Mouse (Mus musculus) embryonic facial prominence, embryonic 14.5 days (tissue): ENCODE results near the gene 4933415F23Rik. TPM values are rescaled to one million over a fixed set of nuclear protein-coding genes. Genes with fewer than 3 reads are reported as not detected.

ENCODE experiments used
- ATAC-seq: fragments of 200-750 bp; cut with Nextera tagmentation; 2 replicates; pipeline ENCODE4 v1.8.0; 2017; ENCODE audit warnings: low read depth, moderate number of reproducible peaks, moderate TSS enrichment
- DNase-seq: peaks from one replicate; pipeline ENCODE4 v3.0.0-alpha.2; 2015; ENCODE audit warnings: low spot score
- H3K27ac ChIP-seq: fragments of 300-500 bp; sonication (generic); replicated peaks from 2 replicates; pipeline ENCODE4 v1.5.1; 2014; ENCODE audit warnings: low read depth, mild to moderate bottlenecking, low read length, moderate library complexity
- H3K27me3 ChIP-seq: fragments of 300-500 bp; sonication (generic); replicated peaks from 2 replicates; pipeline ENCODE4 v1.6.1; 2014; ENCODE audit warnings: low read length; ENCODE audit not compliant: control insufficient read depth, insufficient read depth
- H3K36me3 ChIP-seq: fragments of 300-500 bp; sonication (generic); 2 replicates; pipeline ENCODE4 v1.6.1; 2014; ENCODE audit warnings: low read length, mixed read lengths; ENCODE audit not compliant: control insufficient read depth, insufficient read depth
- H3K4me1 ChIP-seq: fragments of 300-500 bp; sonication (generic); 2 replicates; pipeline ENCODE4 v1.6.1; 2014; ENCODE audit warnings: antibody characterized with exemption, low read length; ENCODE audit not compliant: control insufficient read depth, insufficient read depth
- H3K4me2 ChIP-seq: fragments of 300-500 bp; sonication (generic); 2 replicates; pipeline ENCODE4 v1.6.1; 2014; ENCODE audit warnings: low read depth, mild to moderate bottlenecking, low read length, moderate library complexity, mixed read lengths
- H3K4me3 ChIP-seq: fragments of 300-500 bp; sonication (generic); 2 replicates; pipeline ENCODE4 v1.5.1; 2014; ENCODE audit warnings: low read depth, mild to moderate bottlenecking, low read length
- H3K9ac ChIP-seq: fragments of 300-500 bp; sonication (generic); 2 replicates; pipeline ENCODE4 v1.6.1; 2014; ENCODE audit warnings: low read depth, mild to moderate bottlenecking, low read length, moderate library complexity, mixed read lengths
- H3K9me3 ChIP-seq: fragments of 300-500 bp; sonication (generic); 2 replicates; pipeline ENCODE4 v1.6.1; 2016; ENCODE audit warnings: low read length; ENCODE audit not compliant: control insufficient read depth
- WGBS: fragments of 180-500 bp; shearing (Covaris S2); extraction: QIAGEN DNeasy Blood & Tissue Kit; methylation state at CpG from one replicate; pipeline ENCODE4 v1.1.7; 2014; 5-methylcytosine and 5-hydroxymethylcytosine counted together
- polyA plus RNA-seq: library from polyadenylated mRNA; unstranded; fragments of >200 nt; fragmentation: Nextera tagmentation; extraction: Ambion mirVana; gene quantifications from 2 replicates; pipeline ENCODE4 v1.2.1, GENCODE M21; 2014

Gene 4933415F23Rik
- polyA plus RNA-seq, 1 experiment from 2014 or later: 0.13 TPM

- Histone ChIP-seq H3K4me2 (no peak overlapping the region), H3K36me3 (no peaks in the 10 kb centered on the region), H3K9ac (no peak overlapping the region), H3K4me3 (no peak overlapping the region), H3K27ac (no peak overlapping the region), H3K27me3 (no peaks in the 10 kb centered on the region), H3K9me3 (no peaks in the 10 kb centered on the region), H3K4me1 (no peaks in the 10 kb centered on the region)
- ATAC-seq (no peak), DNase-seq (no peak)
- 97% methylated on average over 1 of the region's 1 CpGs for WGBS
These were observed 7.1 kb upstream of the 4933415F23Rik start for GRCm38 (mm10) chr1:23109191-23109590.

GRCm38 (mm10) chr1:23102881-23103280 is 828 bp upstream of the 4933415F23Rik start:
- no peak for ATAC-seq
- Histone ChIP-seq H3K4me1 (no peaks in the 10 kb centered on the region), H3K27ac (no peak overlapping the region), H3K36me3 (no peaks in the 10 kb centered on the region), H3K27me3 (no peaks in the 10 kb centered on the region), H3K9me3 (no peaks in the 10 kb centered on the region), H3K4me3 (no peak overlapping the region), H3K4me2 (no peak overlapping the region), H3K9ac (no peak overlapping the region)
- WGBS: 69% methylated on average over 4 of the region's 4 CpGs
- DNase-seq: no peak

GRCm38 (mm10) chr1:23099791-23100190 is 2.3 kb downstream of the 4933415F23Rik start:
- no peaks in the 10 kb centered on the region for H3K9me3 ChIP-seq
- H3K27ac ChIP-seq: no peak overlapping the region
- H3K36me3 ChIP-seq: no peaks in the 10 kb centered on the region
- no peak for ATAC-seq
- DNase-seq: peak; percentile 5
- no peaks in the 10 kb centered on the region for H3K4me1 ChIP-seq
- H3K27me3 ChIP-seq: no peaks in the 10 kb centered on the region
- H3K4me2 ChIP-seq: no peak overlapping the region
- H3K4me3 ChIP-seq: no peak overlapping the region
- 62% methylated on average over 1 of the region's 1 CpGs for WGBS
- H3K9ac ChIP-seq: no peak overlapping the region

GRCm38 (mm10) chr1:23098451-23098850 is 3.6 kb downstream of the 4933415F23Rik start:
- H3K9me3 ChIP-seq: no peaks in the 10 kb centered on the region
- no peaks in the 10 kb centered on the region for H3K4me1 ChIP-seq
- H3K4me3 ChIP-seq: no peak overlapping the region
- 92% methylated on average over 2 of the region's 2 CpGs for WGBS
- no peak overlapping the region for H3K27ac ChIP-seq
- H3K36me3 ChIP-seq: no peaks in the 10 kb centered on the region
- DNase-seq: no peak
- ATAC-seq: no peak
- no peak overlapping the region for H3K4me2 ChIP-seq
- no peak overlapping the region for H3K9ac ChIP-seq
- H3K27me3 ChIP-seq: no peaks in the 10 kb centered on the region

- WGBS: 72% methylated on average over 4 of the region's 4 CpGs
- no peak overlapping the region for H3K9ac ChIP-seq
- ATAC-seq (no peak), DNase-seq (no peak)
- H3K4me1 ChIP-seq: no peaks in the 10 kb centered on the region
- H3K4me2 ChIP-seq: no peak overlapping the region
- H3K36me3 ChIP-seq: no peaks in the 10 kb centered on the region
- H3K27me3 ChIP-seq: no peaks in the 10 kb centered on the region
- no peak overlapping the region for H3K27ac ChIP-seq
- H3K4me3 ChIP-seq: no peak overlapping the region
- H3K9me3 ChIP-seq: no peaks in the 10 kb centered on the region
These were observed 4.1 kb downstream of the 4933415F23Rik start for GRCm38 (mm10) chr1:23097996-23098395.

- no peak for DNase-seq
- WGBS: 77% methylated on average over 5 of the region's 5 CpGs
- H3K36me3 ChIP-seq: no peaks in the 10 kb centered on the region
These were observed 34.3 kb downstream of the 4933415F23Rik start for GRCm38 (mm10) chr1:23067715-23068114.

GRCm38 (mm10) chr1:23064717-23065475 is 37.2 kb downstream of the 4933415F23Rik start:
- DNase-seq (no peak), ATAC-seq (no peak)
- no peaks in the 10 kb centered on the region for H3K36me3 ChIP-seq
- H3K9me3 ChIP-seq: no peaks in the 10 kb centered on the region
- H3K27me3 ChIP-seq: no peaks in the 10 kb centered on the region
- H3K4me2 ChIP-seq: no peak overlapping the region
- H3K4me1 ChIP-seq: no peaks in the 10 kb centered on the region
- H3K4me3 ChIP-seq: no peak overlapping the region
- 41% methylated on average over 4 of the region's 4 CpGs for WGBS
- no peak overlapping the region for H3K27ac ChIP-seq
- no peak overlapping the region for H3K9ac ChIP-seq

More at GRCm38 (mm10) chr1:23067715-23068114, 34.3 kb downstream of the 4933415F23Rik start:
- no peak for ATAC-seq
- no peak overlapping the region for H3K27ac ChIP-seq
- no peak overlapping the region for H3K4me3 ChIP-seq
- no peaks in the 10 kb centered on the region for H3K27me3 ChIP-seq
- no peaks in the 10 kb centered on the region for H3K4me1 ChIP-seq
- no peak overlapping the region for H3K9ac ChIP-seq
- no peaks in the 10 kb centered on the region for H3K9me3 ChIP-seq
- H3K4me2 ChIP-seq: no peak overlapping the region

GRCm38 (mm10) chr1:23063946-23064345 is 38.1 kb downstream of the 4933415F23Rik start:
- H3K4me3 ChIP-seq: no peak overlapping the region
- H3K36me3 ChIP-seq: no peaks in the 10 kb centered on the region
- H3K27me3 ChIP-seq: no peaks in the 10 kb centered on the region
- H3K9ac ChIP-seq: no peak overlapping the region
- H3K27ac ChIP-seq: no peak overlapping the region
- no peaks in the 10 kb centered on the region for H3K9me3 ChIP-seq
- H3K4me2 ChIP-seq: no peak overlapping the region
- ATAC-seq (no peak), DNase-seq (no peak)
- no peaks in the 10 kb centered on the region for H3K4me1 ChIP-seq
- WGBS: 63% methylated on average over 2 of the region's 2 CpGs
